Mouse (Mus musculus) retina, embryonic 14.5 days (tissue): ENCODE results near the gene Btrc.
"Not testable (repeated sequence)": the region's sequence is repeated elsewhere in the genome, so short reads cannot be mapped to it uniquely, and the experiment has no call there.

Experiments
- DNase-seq: peaks from one replicate; pipeline ENCODE4 v3.0.0-alpha.2; 2015; ENCODE audit warnings: low spot score

The Btrc gene

GRCm38 (mm10) chr19:45363384-45363926, at the start of gene Btrc:
Btrc (plus strand) TSS chr19:45363734.
- DNase-seq, result peak; percentile 100

GRCm38 (mm10) chr19:45317473-45317882, 46.1 kb upstream of the Btrc start:
- DNase-seq, result no peak

- no peak for DNase-seq
Observed at GRCm38 (mm10) chr19:45321062-45321461, 42.5 kb upstream of the Btrc start.

GRCm38 (mm10) chr19:45329039-45329438, 34.5 kb upstream of the Btrc start:
- DNase-seq, result no peak

- peak; percentile 60 for DNase-seq
Observed at GRCm38 (mm10) chr19:45329748-45330298, 33.7 kb upstream of the Btrc start.

- peak; percentile 37 for DNase-seq
Observed at GRCm38 (mm10) chr19:45336718-45337117, 26.8 kb upstream of the Btrc start.

GRCm38 (mm10) chr19:45338182-45338581, 25.4 kb upstream of the Btrc start:
- peak; percentile 8 for DNase-seq

GRCm38 (mm10) chr19:45343941-45344340, 19.6 kb upstream of the Btrc start:
- DNase-seq, result no peak

GRCm38 (mm10) chr19:45348188-45348587, 15.3 kb upstream of the Btrc start:
- no peak for DNase-seq

- no peak for DNase-seq
Observed at GRCm38 (mm10) chr19:45350456-45350855, 13.1 kb upstream of the Btrc start.

GRCm38 (mm10) chr19:45352706-45353105, 10.8 kb upstream of the Btrc start:
- DNase-seq, result not testable (repeated sequence)

- DNase-seq, result no peak
Observed at GRCm38 (mm10) chr19:45355678-45356077, 7.9 kb upstream of the Btrc start.

GRCm38 (mm10) chr19:45356868-45357267, 6.7 kb upstream of the Btrc start:
- DNase-seq, result not testable (repeated sequence)

- DNase-seq, result no peak
Observed at GRCm38 (mm10) chr19:45360486-45360885, 3.0 kb upstream of the Btrc start.

GRCm38 (mm10) chr19:45363933-45364391, 428 bp downstream of the Btrc start:
- DNase-seq, result no peak

- DNase-seq, result no peak
Observed at GRCm38 (mm10) chr19:45366651-45367050, 3.1 kb downstream of the Btrc start.

GRCm38 (mm10) chr19:45384815-45385214, 21.3 kb downstream of the Btrc start:
- DNase-seq, result not testable (repeated sequence)

GRCm38 (mm10) chr19:45388551-45388950, 25.0 kb downstream of the Btrc start:
- peak; percentile 12 for DNase-seq

GRCm38 (mm10) chr19:45394078-45394477, 30.5 kb downstream of the Btrc start:
- DNase-seq, result no peak

GRCm38 (mm10) chr19:45411000-45411399, 47.5 kb downstream of the Btrc start:
- DNase-seq, result no peak

GRCm38 (mm10) chr19:45412694-45413093, 49.2 kb downstream of the Btrc start:
- DNase-seq, result no peak

- DNase-seq, result no peak
Observed at GRCm38 (mm10) chr19:45413966-45414365, 50.4 kb downstream of the Btrc start.

- no peak for DNase-seq
Observed at GRCm38 (mm10) chr19:45417601-45418000, 54.1 kb downstream of the Btrc start.

- DNase-seq, result no peak
Observed at GRCm38 (mm10) chr19:45422276-45422675, 58.7 kb downstream of the Btrc start.
